Mouse (Mus musculus) liver, embryonic 11.5 days (tissue): ENCODE results near the gene Lrrc2. TPM values are rescaled to one million over a fixed set of nuclear protein-coding genes. Genes with fewer than 3 reads are reported as not detected.

ENCODE experiments used
- ATAC-seq: fragments of 200-750 bp; cut with Nextera tagmentation; replicated peaks from 2 replicates; pipeline ENCODE4 v1.8.0; 2017; ENCODE audit warnings: moderate number of reproducible peaks, mild to moderate bottlenecking, moderate TSS enrichment, moderate library complexity; ENCODE audit not compliant: low FRiP score
- DNase-seq: peaks from one replicate; pipeline ENCODE4 v3.0.0-alpha.2; 2017; ENCODE audit warnings: low spot score
- H3K27ac ChIP-seq: fragments of 300-500 bp; sonication (generic); 2 replicates; pipeline ENCODE4 v1.5.1; 2014; ENCODE audit warnings: mild to moderate bottlenecking, low read depth, low read length, control low read depth
- H3K27me3 ChIP-seq: fragments of 300-500 bp; sonication (generic); replicated peaks from 2 replicates; pipeline ENCODE4 v1.6.1; 2014; ENCODE audit warnings: low read length, mixed read lengths; ENCODE audit not compliant: control insufficient read depth, insufficient read depth
- H3K36me3 ChIP-seq: fragments of 300-500 bp; sonication (generic); 2 replicates; pipeline ENCODE4 v1.6.1; 2014; ENCODE audit warnings: mild to moderate bottlenecking, low read length, moderate library complexity, mixed read lengths; ENCODE audit not compliant: control insufficient read depth, insufficient read depth
- H3K4me1 ChIP-seq: fragments of 300-500 bp; sonication (generic); replicated peaks from 2 replicates; pipeline ENCODE4 v1.6.1; 2014; ENCODE audit warnings: low read length, mixed read lengths; ENCODE audit not compliant: control insufficient read depth, insufficient read depth
- H3K4me2 ChIP-seq: fragments of 300-500 bp; sonication (generic); 2 replicates; pipeline ENCODE4 v1.6.1; 2014; ENCODE audit warnings: mild to moderate bottlenecking, control low read depth, moderate library complexity
- H3K4me3 ChIP-seq: fragments of 300-500 bp; sonication (generic); 2 replicates; pipeline ENCODE4 v1.5.1; 2014; ENCODE audit warnings: low read depth, low read length, control low read depth
- H3K9ac ChIP-seq: fragments of 300-500 bp; sonication (generic); 2 replicates; pipeline ENCODE4 v1.6.1; 2014; ENCODE audit warnings: low read depth, low read length, control low read depth
- H3K9me3 ChIP-seq: fragments of 300-500 bp; sonication (generic); 2 replicates; pipeline ENCODE4 v1.6.1; 2016; ENCODE audit warnings: low read length, inconsistent platforms, mixed read lengths; ENCODE audit not compliant: control insufficient read depth
- WGBS: fragments of 180-500 bp; shearing (Covaris S2); extraction: QIAGEN DNeasy Blood & Tissue Kit; methylation state at CpG from one replicate; pipeline ENCODE4 v1.1.7; 2014; 5-methylcytosine and 5-hydroxymethylcytosine counted together
- polyA plus RNA-seq: library from polyadenylated mRNA; unstranded; fragments of >200 nt; fragmentation: Nextera tagmentation; extraction: Ambion mirVana; gene quantifications from 2 replicates; pipeline ENCODE4 v1.2.1, GENCODE M21; 2014

Lrrc2 gene
- polyA plus RNA-seq, 1 experiment from 2014 or later, result 0.14 TPM

DNA sequence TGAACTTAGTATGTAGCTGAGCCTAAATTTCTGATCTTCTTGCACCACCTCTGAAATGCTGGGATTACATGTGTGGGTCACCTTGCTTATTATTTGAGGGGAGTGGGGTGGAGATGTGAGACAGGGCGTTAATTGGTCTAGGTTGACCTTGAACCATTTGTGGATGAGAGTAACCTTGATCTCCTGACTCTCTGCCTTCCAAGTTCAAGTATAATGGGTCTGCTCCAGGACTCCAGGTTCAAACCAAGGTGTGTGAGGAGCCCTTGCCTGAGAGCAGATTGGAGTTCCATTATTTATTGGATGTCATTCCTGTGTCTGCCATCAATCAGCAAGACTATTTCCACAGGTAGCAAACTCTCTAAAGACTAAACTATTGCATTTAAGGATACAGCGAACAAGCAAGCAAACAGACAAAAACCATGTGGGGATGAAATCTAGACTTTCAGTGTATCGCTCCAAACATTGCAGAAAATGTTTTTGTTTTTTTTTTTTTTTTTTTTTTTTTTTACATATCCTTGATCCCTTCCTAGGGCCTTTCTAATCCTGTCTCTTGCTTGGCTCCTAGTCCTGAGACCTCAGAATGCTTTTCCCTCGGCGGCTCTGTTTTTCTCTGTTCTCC is 1.7 kb downstream of the Lrrc2 start:
- ATAC-seq (no peak), DNase-seq (no peak)
- peaks cover 10% of the 10 kb centered on the region for H3K27me3 ChIP-seq
- H3K4me3 ChIP-seq, result peak overlapping the region; percentile 61
- no peaks in the 10 kb centered on the region for H3K36me3 ChIP-seq
- 48% methylated on average over 5 of the region's 5 CpGs for WGBS
- H3K9ac ChIP-seq, result 0 out of 2 replicates have a peak overlapping the region, but pooled peaks have one; percentile 60
- H3K4me1 ChIP-seq, result peaks cover 8% of the 10 kb centered on the region; the same call in 1 of the 2 replicates
- no peak overlapping the region for H3K27ac ChIP-seq
- H3K9me3 ChIP-seq, result no peaks in the 10 kb centered on the region
- H3K4me2 ChIP-seq, result peak overlapping the region; percentile 95

DNA sequence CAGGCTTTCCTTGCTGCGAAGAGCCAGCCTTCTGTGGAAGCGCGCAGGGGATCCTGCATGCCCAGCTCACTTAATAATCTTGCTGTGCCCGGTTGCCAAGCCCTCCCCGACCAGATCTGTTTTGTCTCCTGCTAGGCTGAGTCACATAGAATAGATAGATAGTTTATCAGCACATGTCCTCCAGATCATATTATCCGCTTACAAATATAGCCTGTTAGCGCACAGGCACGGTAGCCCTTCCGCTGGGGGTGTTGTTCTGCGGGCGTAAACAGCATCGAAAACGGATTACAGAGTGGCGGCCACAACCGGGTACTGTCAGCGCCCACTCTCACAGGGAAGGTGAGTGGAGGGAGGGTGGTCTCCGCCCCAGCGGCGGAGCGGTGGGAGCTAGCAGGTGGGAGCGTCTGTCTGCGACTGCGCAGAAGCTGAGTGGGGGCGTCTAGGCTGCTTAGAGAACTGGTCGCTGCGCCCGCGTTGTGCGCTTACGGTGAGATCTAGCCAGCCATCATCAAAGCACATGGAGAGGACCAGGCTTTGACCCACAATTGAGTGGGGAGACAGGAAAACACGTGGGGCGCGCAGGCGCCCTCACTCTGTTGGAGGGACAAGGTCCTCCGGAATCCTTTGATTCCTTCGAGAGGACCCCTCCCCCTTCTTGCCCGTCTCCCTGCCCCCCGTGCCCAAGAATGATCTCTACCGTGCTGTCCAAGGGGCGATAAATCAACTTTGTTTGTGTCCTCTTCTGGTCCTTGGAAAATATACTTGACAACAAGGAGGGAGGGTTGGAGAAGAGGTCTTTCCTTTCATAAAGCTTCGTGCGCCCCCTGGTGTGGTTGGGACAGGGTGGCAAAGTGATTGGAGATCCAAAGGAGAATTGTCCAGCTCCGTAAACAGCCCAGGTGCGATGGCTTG is 2.5 kb downstream of the Lrrc2 start:
- H3K9me3 ChIP-seq, result no peaks in the 10 kb centered on the region
- peak; percentile 44; the same call in 1 of the 2 replicates for ATAC-seq
- peaks cover 10% of the 10 kb centered on the region for H3K27me3 ChIP-seq
- H3K4me3 ChIP-seq, result peak overlapping the region; percentile 61
- H3K4me2 ChIP-seq, result peak overlapping the region; percentile 95
- H3K36me3 ChIP-seq, result no peaks in the 10 kb centered on the region
- no peak overlapping the region for H3K27ac ChIP-seq
- WGBS, result 2% methylated on average over 44 of the region's 44 CpGs
- peaks cover 4% of the 10 kb centered on the region; the same call in 1 of the 2 replicates for H3K4me1 ChIP-seq
- DNase-seq, result peak; percentile 66
- peak overlapping the region; percentile 60 for H3K9ac ChIP-seq

DNA sequence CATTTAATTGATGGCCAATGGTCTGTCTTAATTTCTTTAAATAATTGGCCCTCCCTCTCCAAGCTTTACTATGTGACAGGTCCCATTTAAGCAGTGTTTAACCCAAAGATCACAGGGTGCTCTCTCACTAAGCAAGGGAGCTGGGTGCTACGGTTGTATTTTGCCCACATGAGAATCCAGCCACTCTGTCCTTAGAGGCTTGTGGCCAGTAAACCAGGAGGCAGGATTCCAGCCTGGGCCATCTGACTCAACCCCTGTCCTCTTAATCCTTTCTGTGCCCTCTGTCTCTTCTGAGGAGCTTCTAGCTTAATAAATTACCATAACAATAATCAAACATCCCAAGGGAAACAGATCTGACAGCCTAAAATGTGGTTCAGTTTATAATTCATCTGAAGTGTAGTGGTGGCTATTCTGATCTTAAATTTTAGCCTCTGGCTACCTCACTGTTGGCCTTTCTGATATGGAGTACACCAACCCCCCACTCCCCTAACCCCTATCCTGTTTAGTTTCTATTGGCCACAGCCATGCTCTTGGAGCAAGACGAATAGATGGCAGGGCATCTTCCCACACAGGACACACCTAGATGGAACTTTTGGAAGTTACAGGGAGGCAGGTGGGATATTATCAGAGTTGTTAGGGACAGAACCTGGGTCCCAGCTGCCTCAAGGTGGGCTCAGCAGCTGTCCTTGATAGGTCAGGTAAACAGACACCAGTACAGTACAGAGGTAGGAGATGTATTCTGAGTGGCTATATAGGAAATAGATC is 3.5 kb downstream of the Lrrc2 start:
- Histone ChIP-seq H3K4me3 (no peak overlapping the region), H3K9ac (no peak overlapping the region), H3K4me1 (no peaks in the 10 kb centered on the region; the same call in 1 of the 2 replicates), H3K27me3 (peaks cover 10% of the 10 kb centered on the region), H3K27ac (no peak overlapping the region), H3K4me2 (no peak overlapping the region), H3K36me3 (no peaks in the 10 kb centered on the region), H3K9me3 (no peaks in the 10 kb centered on the region)
- 46% methylated on average over 2 of the region's 2 CpGs for WGBS
- DNase-seq (no peak), ATAC-seq (no peak)

DNA sequence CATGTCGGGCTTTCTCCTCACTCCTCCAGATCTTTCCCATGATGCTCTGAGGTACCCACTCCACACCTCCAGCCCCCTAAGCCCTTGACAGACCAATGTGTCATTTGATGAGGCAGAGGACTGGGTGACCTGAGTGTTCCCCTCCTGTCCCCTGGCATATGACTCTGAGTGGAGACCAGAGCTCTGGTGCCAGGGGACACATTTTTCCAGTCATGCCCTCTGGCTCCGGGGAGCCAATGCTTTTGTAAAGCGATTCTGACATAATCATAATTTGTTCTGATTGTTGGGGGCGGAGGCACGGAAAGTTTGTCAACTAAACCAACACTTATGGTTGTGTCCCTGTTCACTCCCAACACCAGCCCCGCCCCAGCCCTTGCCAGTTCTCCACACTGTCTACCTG is 4.6 kb downstream of the Lrrc2 start:
- ATAC-seq (no peak), DNase-seq (no peak)
- H3K9me3 ChIP-seq, result no peaks in the 10 kb centered on the region
- H3K36me3 ChIP-seq, result no peaks in the 10 kb centered on the region
- H3K4me2 ChIP-seq, result no peak overlapping the region
- no peaks in the 10 kb centered on the region; the same call in 1 of the 2 replicates for H3K4me1 ChIP-seq
- no peak overlapping the region for H3K4me3 ChIP-seq
- no peak overlapping the region for H3K9ac ChIP-seq
- peaks cover 10% of the 10 kb centered on the region for H3K27me3 ChIP-seq
- WGBS, result 84% methylated on average over 6 of the region's 6 CpGs
- H3K27ac ChIP-seq, result no peak overlapping the region

DNA sequence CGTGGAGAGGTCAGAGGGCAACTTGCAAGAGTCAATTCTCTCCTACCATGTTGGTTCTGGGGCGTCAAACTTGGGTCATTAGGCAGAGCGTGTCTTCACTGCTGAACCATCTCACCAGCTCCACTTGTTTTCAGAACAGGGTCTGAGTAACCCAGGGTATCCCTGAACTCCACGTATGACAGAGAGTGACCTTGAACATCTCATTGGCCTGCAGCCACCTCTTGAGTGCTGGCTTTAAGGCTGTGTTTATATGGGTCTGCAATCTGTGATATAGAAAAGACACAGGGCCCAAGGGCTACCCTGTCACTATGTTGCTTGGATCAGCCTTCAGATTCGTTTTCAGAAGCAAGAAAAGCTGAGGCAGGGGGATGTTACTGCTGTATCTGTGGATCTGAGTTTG is 8.3 kb downstream of the Lrrc2 start:
- peaks cover 6% of the 10 kb centered on the region for H3K27me3 ChIP-seq
- no peaks in the 10 kb centered on the region for H3K9me3 ChIP-seq
- no peaks in the 10 kb centered on the region for H3K36me3 ChIP-seq
- H3K4me1 ChIP-seq, result no peaks in the 10 kb centered on the region
- 75% methylated on average over 5 of the region's 5 CpGs for WGBS
- no peak for DNase-seq
- H3K27ac ChIP-seq, result no peak overlapping the region
- H3K4me2 ChIP-seq, result no peak overlapping the region
- no peak overlapping the region for H3K9ac ChIP-seq
- no peak for ATAC-seq
- H3K4me3 ChIP-seq, result no peak overlapping the region

DNA sequence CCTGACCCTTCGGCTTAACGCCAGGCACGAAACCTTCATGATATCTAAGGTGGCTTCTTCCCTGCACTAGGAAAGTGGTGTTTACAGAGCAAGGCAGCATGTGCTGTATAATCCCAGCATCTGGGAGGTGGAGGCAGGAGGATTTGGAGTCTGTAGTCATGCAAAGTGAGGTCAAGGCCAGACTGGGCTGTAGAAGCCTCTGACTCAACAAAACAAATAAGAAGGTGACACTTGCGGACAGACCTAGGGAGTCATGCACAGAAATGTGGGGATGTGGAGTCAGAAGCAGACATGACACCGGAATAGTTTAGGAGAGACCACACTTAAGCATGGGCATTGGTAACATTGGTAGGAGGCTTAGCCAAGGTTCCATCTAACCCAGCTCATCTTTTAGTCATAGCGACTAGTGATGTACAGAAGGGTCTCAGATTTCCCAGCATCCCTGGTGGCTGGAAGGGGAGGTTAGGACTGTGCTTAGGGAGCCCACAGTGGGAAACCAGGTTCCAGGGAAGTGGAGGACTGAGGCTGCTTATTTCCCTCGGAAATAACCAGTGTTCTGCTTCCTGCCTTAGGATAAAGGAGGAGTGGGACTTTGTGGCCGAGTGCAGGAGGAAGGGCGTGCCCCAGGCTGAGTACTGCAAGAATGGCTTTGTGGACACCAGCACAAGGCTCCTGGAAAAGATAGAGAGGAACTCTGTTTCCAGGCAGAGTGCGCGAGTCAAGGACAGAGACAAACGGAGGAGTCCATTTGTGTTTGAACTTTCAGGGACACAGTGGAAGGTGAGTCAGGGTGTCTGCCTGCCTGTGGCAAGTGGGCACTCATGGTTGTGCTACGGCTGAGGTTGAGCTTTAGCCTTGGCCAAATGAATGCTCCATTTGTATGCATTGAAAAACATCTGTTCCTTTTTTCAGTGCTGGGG is 9.1 kb downstream of the Lrrc2 start:
- H3K27me3 ChIP-seq, result peaks cover under 1% of the 10 kb centered on the region
- H3K36me3 ChIP-seq, result no peaks in the 10 kb centered on the region
- no peaks in the 10 kb centered on the region for H3K4me1 ChIP-seq
- WGBS, result 78% methylated on average over 13 of the region's 13 CpGs
- no peaks in the 10 kb centered on the region for H3K9me3 ChIP-seq
- DNase-seq, result no peak
- ATAC-seq, result no peak
- H3K4me2 ChIP-seq, result no peak overlapping the region
- H3K27ac ChIP-seq, result no peak overlapping the region
- no peak overlapping the region for H3K9ac ChIP-seq
- no peak overlapping the region for H3K4me3 ChIP-seq

DNA sequence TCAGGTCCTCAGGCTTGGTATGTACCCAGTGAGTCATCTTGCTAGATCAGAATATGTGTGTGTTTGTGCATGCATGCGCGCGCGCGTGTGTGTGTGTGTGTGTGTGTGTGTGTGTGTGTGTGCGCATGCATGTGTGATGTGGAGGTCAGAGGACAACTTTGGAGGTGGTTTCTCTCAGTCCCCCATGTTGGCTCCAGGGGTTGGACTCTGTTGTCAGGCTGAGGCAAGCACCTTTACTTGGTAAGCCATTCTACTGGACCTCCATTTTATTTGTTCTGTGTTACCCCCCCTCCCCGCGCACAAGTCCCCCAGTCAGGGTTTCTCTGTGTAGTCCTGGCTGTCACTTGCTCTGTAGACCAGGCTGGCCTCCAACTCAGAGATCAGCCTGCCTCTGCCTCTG is 10.0 kb downstream of the Lrrc2 start:
- Histone ChIP-seq H3K27ac (no peak overlapping the region), H3K4me1 (no peaks in the 10 kb centered on the region), H3K4me2 (no peak overlapping the region), H3K27me3 (no peaks in the 10 kb centered on the region), H3K36me3 (no peaks in the 10 kb centered on the region), H3K9ac (no peak overlapping the region), H3K9me3 (no peaks in the 10 kb centered on the region), H3K4me3 (no peak overlapping the region)
- no peak for DNase-seq
- WGBS, result 93% methylated on average over 8 of the region's 8 CpGs
- ATAC-seq, result no peak
